Mouse (Mus musculus) lung, postnatal 0 days (tissue): ENCODE data around the gene Rplp1. TPM values are rescaled to one million over a fixed set of nuclear protein-coding genes. Genes with fewer than 3 reads are reported as not detected.

Experiments used
- ATAC-seq: fragments of 200-750 bp; cut with Nextera tagmentation; 2 replicates; pipeline ENCODE4 v1.8.0; 2017; ENCODE audit warnings: moderate library complexity
- DNase-seq: peaks from one replicate; pipeline ENCODE4 v3.0.0-alpha.2; 2016; ENCODE audit warnings: low spot score
- H3K27ac ChIP-seq: fragments of 300-500 bp; sonication (generic); 2 replicates; pipeline ENCODE4 v1.5.1; 2014; ENCODE audit warnings: antibody characterized with exemption, mild to moderate bottlenecking, low read length, mixed read lengths
- H3K27me3 ChIP-seq: fragments of 300-500 bp; sonication (generic); replicated peaks from 2 replicates; pipeline ENCODE4 v1.6.1; 2014; ENCODE audit warnings: low read length, mixed read lengths; ENCODE audit not compliant: insufficient read depth
- H3K36me3 ChIP-seq: fragments of 300-500 bp; sonication (generic); 2 replicates; pipeline ENCODE4 v1.6.1; 2014; ENCODE audit warnings: low read length, mixed read lengths; ENCODE audit not compliant: insufficient read depth
- H3K4me1 ChIP-seq: fragments of 300-500 bp; sonication (generic); 2 replicates; pipeline ENCODE4 v1.6.1; 2014; ENCODE audit warnings: antibody characterized with exemption, low read depth, low read length, mixed read lengths; ENCODE audit not compliant: insufficient read depth
- H3K4me2 ChIP-seq: fragments of 300-500 bp; sonication (generic); replicated peaks from 2 replicates; pipeline ENCODE4 v1.6.1; 2014; ENCODE audit warnings: low read depth, mild to moderate bottlenecking, low read length, moderate library complexity, mixed read lengths
- H3K4me3 ChIP-seq: fragments of 300-500 bp; sonication (generic); 2 replicates; pipeline ENCODE4 v1.5.1; 2014; ENCODE audit warnings: low read depth, low read length
- H3K9ac ChIP-seq: fragments of 300-500 bp; sonication (generic); replicated peaks from 2 replicates; pipeline ENCODE4 v1.6.1; 2014; ENCODE audit warnings: low read depth, mild to moderate bottlenecking
- H3K9me3 ChIP-seq: fragments of 300-500 bp; sonication (generic); 2 replicates; pipeline ENCODE4 v1.6.1; 2016; ENCODE audit warnings: low read length, mixed read lengths
- CTCF ChIP-seq: IDR thresholded peaks from 2 replicates; pipeline ENCODE4 v1.5.1; 2016; ENCODE audit warnings: antibody characterized with exemption, mild to moderate bottlenecking
- EP300 ChIP-seq: IDR thresholded peaks from 2 replicates; pipeline ENCODE4 v1.6.1; 2016; ENCODE audit warnings: antibody characterized with exemption, mild to moderate bottlenecking, control low read depth
- WGBS: fragments of 180-500 bp; shearing (Covaris S2); extraction: QIAGEN DNeasy Blood & Tissue Kit; methylation state at CpG from one replicate; pipeline ENCODE4 v1.1.7; 2014; 5-methylcytosine and 5-hydroxymethylcytosine counted together
- polyA plus RNA-seq: library from polyadenylated mRNA; unstranded; fragments of >200 nt; fragmentation: Nextera tagmentation; extraction: Ambion mirVana; gene quantifications from 2 replicates; pipeline ENCODE4 v1.2.1, GENCODE M21; 2015

The Rplp1 gene
- polyA plus RNA-seq, 1 experiment from 2014 or later = 1,182 TPM

- ATAC-seq = no peak
- Histone ChIP-seq H3K27me3 (no peaks in the 10 kb centered on the region), H3K9me3 (no peaks in the 10 kb centered on the region), H3K36me3 (no peaks in the 10 kb centered on the region), H3K4me2 (no peak overlapping the region), H3K4me1 (no peaks in the 10 kb centered on the region), H3K27ac (no peak overlapping the region), H3K4me3 (no peak overlapping the region), H3K9ac (no peak overlapping the region)
- WGBS = 48% methylated on average over 11 of the region's 11 CpGs
- DNase-seq = no peak
- TF ChIP-seq CTCF = no peak
- no peak for TF ChIP-seq EP300
These were observed 26.5 kb downstream of the Rplp1 start for GRCm38 (mm10) chr9:61887661-61888379.

- no peak overlapping the region for H3K4me3 ChIP-seq
- no peak overlapping the region for H3K27ac ChIP-seq
- no peaks in the 10 kb centered on the region for H3K4me1 ChIP-seq
- no peak overlapping the region for H3K4me2 ChIP-seq
- H3K9ac ChIP-seq = no peak overlapping the region
- H3K36me3 ChIP-seq = no peaks in the 10 kb centered on the region
- no peaks in the 10 kb centered on the region for H3K27me3 ChIP-seq
- 79% methylated on average over 7 of the region's 7 CpGs for WGBS
- no peaks in the 10 kb centered on the region for H3K9me3 ChIP-seq
- TF ChIP-seq EP300 (no peak), CTCF (no peak)
- ATAC-seq (no peak), DNase-seq (no peak)
These were observed 28.4 kb downstream of the Rplp1 start for GRCm38 (mm10) chr9:61885964-61886363.

- H3K4me1 ChIP-seq = no peaks in the 10 kb centered on the region
- no peak overlapping the region for H3K27ac ChIP-seq
- H3K4me3 ChIP-seq = no peak overlapping the region
- no peak for TF ChIP-seq CTCF
- no peak for TF ChIP-seq EP300
- no peaks in the 10 kb centered on the region for H3K27me3 ChIP-seq
- no peaks in the 10 kb centered on the region for H3K9me3 ChIP-seq
- no peaks in the 10 kb centered on the region for H3K36me3 ChIP-seq
- WGBS = 69% methylated on average over 13 of the region's 13 CpGs
- DNase-seq (no peak), ATAC-seq (no peak)
- H3K9ac ChIP-seq = no peak overlapping the region
- no peak overlapping the region for H3K4me2 ChIP-seq
These were observed 29.4 kb downstream of the Rplp1 start for GRCm38 (mm10) chr9:61884936-61885335.

GRCm38 (mm10) chr9:61884375-61884774 lies 30.0 kb downstream of the Rplp1 start:
- Histone ChIP-seq H3K4me1 (no peaks in the 10 kb centered on the region), H3K4me3 (no peak overlapping the region), H3K27me3 (no peaks in the 10 kb centered on the region), H3K4me2 (no peak overlapping the region), H3K27ac (no peak overlapping the region), H3K9ac (no peak overlapping the region), H3K36me3 (no peaks in the 10 kb centered on the region), H3K9me3 (no peaks in the 10 kb centered on the region)
- WGBS = 87% methylated on average over 7 of the region's 7 CpGs
- ATAC-seq = no peak
- TF ChIP-seq CTCF = no peak
- no peak for TF ChIP-seq EP300
- no peak for DNase-seq

- H3K27me3 ChIP-seq = peaks cover 8% of the 10 kb centered on the region; the same call in 1 of the 2 replicates
- no peak for TF ChIP-seq EP300
- DNase-seq (no peak), ATAC-seq (no peak)
- H3K9me3 ChIP-seq = no peaks in the 10 kb centered on the region
- no peak overlapping the region for H3K9ac ChIP-seq
- H3K4me2 ChIP-seq = no peak overlapping the region
- WGBS = 56% methylated on average over 3 of the region's 3 CpGs
- no peak overlapping the region for H3K27ac ChIP-seq
- no peak overlapping the region for H3K4me3 ChIP-seq
- H3K4me1 ChIP-seq = no peaks in the 10 kb centered on the region
- H3K36me3 ChIP-seq = no peaks in the 10 kb centered on the region
These were observed 32.2 kb downstream of the Rplp1 start for GRCm38 (mm10) chr9:61882179-61882578.

GRCm38 (mm10) chr9:61878889-61879288 lies 35.5 kb downstream of the Rplp1 start:
- peak; percentile 83 for DNase-seq
- WGBS = 33% methylated on average over 2 of the region's 2 CpGs
- TF ChIP-seq EP300 = no peak
- TF ChIP-seq CTCF = peak; percentile 75
- Histone ChIP-seq H3K27me3 (peaks cover 11% of the 10 kb centered on the region; the same call in 1 of the 2 replicates), H3K27ac (no peak overlapping the region), H3K9ac (no peak overlapping the region), H3K4me3 (no peak overlapping the region), H3K4me1 (no peaks in the 10 kb centered on the region), H3K36me3 (no peaks in the 10 kb centered on the region), H3K9me3 (no peaks in the 10 kb centered on the region), H3K4me2 (no peak overlapping the region)
- peak; percentile 38; the same call in 1 of the 2 replicates for ATAC-seq
